Mouse (Mus musculus): ENCODE results near the gene Art4.

DNA sequence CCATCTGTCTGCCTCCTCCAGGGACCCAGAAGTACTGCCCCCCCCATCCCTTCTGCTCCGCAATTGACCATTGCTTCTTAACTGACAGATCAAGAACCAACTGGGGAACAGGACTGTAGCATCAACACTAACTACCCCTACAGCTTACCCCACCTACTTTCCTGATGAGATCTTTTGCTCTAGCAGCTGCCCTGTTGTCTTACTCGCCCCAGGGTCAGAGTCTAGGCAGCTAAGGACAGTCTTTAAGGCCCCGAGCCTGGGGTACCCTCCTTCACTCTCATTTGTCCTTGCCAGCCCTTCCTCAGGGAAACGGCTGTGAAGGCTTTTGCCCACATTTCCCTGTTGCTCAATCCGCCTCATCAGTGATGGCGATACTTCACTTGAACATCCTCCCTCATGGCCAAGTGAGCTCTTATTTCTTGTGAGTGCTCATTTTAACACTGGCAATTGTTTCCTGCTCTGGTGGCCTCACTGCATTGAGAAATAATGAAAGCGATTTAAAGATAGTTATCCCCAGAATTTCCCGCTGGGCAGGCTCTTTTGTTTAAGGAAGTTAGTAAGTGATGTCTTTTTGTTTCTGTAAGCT lies 46.4 kb upstream of the Art4 start:
- TF ChIP-seq POLR2A (IDR thresholded peaks at IDR 0.05; ENCODE audit: insufficient read depth, low read depth, low read length) (no peak), CTCF (IDR thresholded peaks at IDR 0.05) (no peak), EP300 (IDR thresholded peaks at IDR 0.05; ENCODE audit: insufficient read depth, low read depth, low read length) (no peak)

Measured in heart, adult 2 months (tissue).